Mouse (Mus musculus): ENCODE measurements around the gene Abhd5. TPM values are rescaled to one million over a fixed set of nuclear protein-coding genes. Genes with fewer than 3 reads are reported as not detected.

Abhd5 gene
- total RNA-seq (2014; rRNA removed) (30.3 and 33.2 TPM in 2 replicates), polyA plus RNA-seq (2015; fragmentation: Nextera tagmentation; extraction: Ambion mirVana) (25.5 and 30.6 TPM in 2 replicates)

GRCm38 (mm10) chr9:122351303-122352024 lies at the start of gene Abhd5:
Gene Abhd5 (plus strand): TSS chr9:122351608.
- Histone ChIP-seq H3K36me3 (ENCODE audit: insufficient read depth, low read length) (no peaks in the 10 kb centered on the region), H3K27ac (peak within 1 kb of the TSS; percentile 70), H3K4me1 (ENCODE audit: insufficient read depth, low read length) (no peaks in the 10 kb centered on the region), H3K4me3 (ENCODE audit: low read length) (peak within 1 kb of the TSS; percentile 60), H3K9ac (replicated peaks; ENCODE audit: low read length) (peak within 1 kb of the TSS; percentile 70), H3K9me3 (ENCODE audit: low read length) (no peaks in the 10 kb centered on the region), H3K4me2 (ENCODE audit: low read depth, low read length) (peak within 1 kb of the TSS; percentile 58), H3K27me3 (ENCODE audit: insufficient read depth, low read length) (no peaks in the 10 kb centered on the region)
- 1% methylated on average over 79 of the region's 84 CpGs for WGBS
- DNase-seq (ENCODE audit: low spot score) (peak; percentile 98), ATAC-seq (peak; percentile 98)
- TF ChIP-seq CTCF (IDR thresholded peaks at IDR 0.05; ENCODE audit: low read depth) = peak; percentile 46

- Histone ChIP-seq H3K4me2 (ENCODE audit: low read depth, low read length) (no peak overlapping the region), H3K4me1 (ENCODE audit: insufficient read depth, low read length) (no peaks in the 10 kb centered on the region), H3K9ac (replicated peaks; ENCODE audit: low read length) (no peak overlapping the region), H3K27ac (no peak overlapping the region), H3K9me3 (ENCODE audit: low read length) (no peaks in the 10 kb centered on the region), H3K27me3 (ENCODE audit: insufficient read depth, low read length) (no peaks in the 10 kb centered on the region), H3K36me3 (ENCODE audit: insufficient read depth, low read length) (no peaks in the 10 kb centered on the region), H3K4me3 (ENCODE audit: low read length) (no peak overlapping the region)
- 70% methylated on average over 3 of the region's 3 CpGs for WGBS
- no peak for TF ChIP-seq CTCF (IDR thresholded peaks at IDR 0.05; ENCODE audit: low read depth)
- no peak for DNase-seq (ENCODE audit: low spot score)
- ATAC-seq = no peak
Observed at GRCm38 (mm10) chr9:122305302-122305701, 46.1 kb upstream of the Abhd5 start.

- 76% methylated on average over 14 of the region's 14 CpGs for WGBS
- H3K9ac ChIP-seq (replicated peaks; ENCODE audit: low read length) = no peak overlapping the region
- H3K36me3 ChIP-seq (ENCODE audit: insufficient read depth, low read length) = no peaks in the 10 kb centered on the region
- H3K4me2 ChIP-seq (ENCODE audit: low read depth, low read length) = no peak overlapping the region
- H3K4me3 ChIP-seq (ENCODE audit: low read length) = no peak overlapping the region
- no peaks in the 10 kb centered on the region for H3K27me3 ChIP-seq (ENCODE audit: insufficient read depth, low read length)
- no peaks in the 10 kb centered on the region for H3K4me1 ChIP-seq (ENCODE audit: insufficient read depth, low read length)
- no peaks in the 10 kb centered on the region for H3K9me3 ChIP-seq (ENCODE audit: low read length)
- TF ChIP-seq CTCF (IDR thresholded peaks at IDR 0.05; ENCODE audit: low read depth) = no peak
- H3K27ac ChIP-seq = no peak overlapping the region
- DNase-seq (ENCODE audit: low spot score) = no peak
- ATAC-seq = no peak
Observed at GRCm38 (mm10) chr9:122309013-122309980, 42.1 kb upstream of the Abhd5 start.

- Histone ChIP-seq H3K27me3 (ENCODE audit: insufficient read depth, low read length) (no peaks in the 10 kb centered on the region), H3K36me3 (ENCODE audit: insufficient read depth, low read length) (no peaks in the 10 kb centered on the region), H3K4me2 (ENCODE audit: low read depth, low read length) (peak overlapping the region; percentile 63), H3K4me1 (ENCODE audit: insufficient read depth, low read length) (no peaks in the 10 kb centered on the region), H3K9me3 (ENCODE audit: low read length) (no peaks in the 10 kb centered on the region), H3K4me3 (ENCODE audit: low read length) (peak overlapping the region; percentile 37), H3K9ac (replicated peaks; ENCODE audit: low read length) (peak overlapping the region; percentile 47; the same call in 1 of the 2 replicates), H3K27ac (peak overlapping the region; percentile 64; the same call in 1 of the 2 replicates)
- WGBS = under 1% methylated on average over 18 of the region's 19 CpGs
- DNase-seq (ENCODE audit: low spot score) = peak; percentile 93
- peak; percentile 99 for TF ChIP-seq CTCF (IDR thresholded peaks at IDR 0.05; ENCODE audit: low read depth)
- ATAC-seq = peak; percentile 94
Observed at GRCm38 (mm10) chr9:122310613-122311049, 40.8 kb upstream of the Abhd5 start.

- no peak for TF ChIP-seq CTCF (IDR thresholded peaks at IDR 0.05; ENCODE audit: low read depth)
- Histone ChIP-seq H3K36me3 (ENCODE audit: insufficient read depth, low read length) (no peaks in the 10 kb centered on the region), H3K9me3 (ENCODE audit: low read length) (no peaks in the 10 kb centered on the region), H3K4me2 (ENCODE audit: low read depth, low read length) (peak overlapping the region; percentile 63), H3K9ac (replicated peaks; ENCODE audit: low read length) (no peak overlapping the region), H3K4me3 (ENCODE audit: low read length) (peak overlapping the region; percentile 37), H3K27ac (no peak overlapping the region; the same call in 1 of the 2 replicates), H3K27me3 (ENCODE audit: insufficient read depth, low read length) (no peaks in the 10 kb centered on the region), H3K4me1 (ENCODE audit: insufficient read depth, low read length) (no peaks in the 10 kb centered on the region)
- DNase-seq (ENCODE audit: low spot score) = no peak
- 71% methylated on average over 7 of the region's 7 CpGs for WGBS
- ATAC-seq = peak; percentile 44
Observed at GRCm38 (mm10) chr9:122311051-122311760, 40.2 kb upstream of the Abhd5 start.

All from hindbrain, postnatal 0 days (tissue).